Mouse (Mus musculus): Measurements from ENCODE around the gene Olfr1204. TPM values are rescaled to one million over a fixed set of nuclear protein-coding genes. Genes with fewer than 3 reads are reported as not detected.

Olfr1204 gene
- polyA plus RNA-seq (2016; fragmentation: Nextera tagmentation; extraction: Ambion mirVana) = not detected in 2 replicates

DNA sequence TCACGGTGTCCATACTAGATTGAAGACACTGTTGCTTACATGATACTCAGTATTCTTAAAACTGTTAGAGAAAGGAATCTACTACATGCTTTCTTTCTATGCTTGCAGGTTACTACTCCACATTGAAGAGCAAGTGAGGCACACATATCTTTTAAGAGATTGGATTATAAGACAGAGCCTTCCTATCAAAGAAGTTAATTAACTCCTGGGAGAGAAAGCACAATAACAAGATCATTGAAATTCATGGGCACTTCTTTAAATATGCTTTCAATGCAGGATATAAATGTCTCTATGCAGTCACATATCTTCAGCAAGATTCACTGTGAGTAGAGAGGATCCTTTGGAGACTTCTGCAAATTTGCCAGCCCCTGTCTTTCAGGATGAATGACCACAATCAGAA lies at the start of gene Olfr1204:
Gene Olfr1204 (plus strand): TSS at position 301 of the 400 bp plus-strand sequence.
- Histone ChIP-seq H3K9me3 (replicated peaks) (no peaks in the 10 kb centered on the region), H3K27ac (replicated peaks) (no peak within 1 kb of the TSS), H3K27me3 (ENCODE audit: low read depth, poor library complexity, severe bottlenecking) (no peaks in the 10 kb centered on the region), H3K4me3 (no peak within 1 kb of the TSS), H3K4me1 (no peaks in the 10 kb centered on the region), H3K36me3 (no peaks in the 10 kb centered on the region)
- DNase-seq (ENCODE audit: low spot score) = no peak
- 94% methylated on average over 1 of the region's 1 CpGs for WGBS

DNA sequence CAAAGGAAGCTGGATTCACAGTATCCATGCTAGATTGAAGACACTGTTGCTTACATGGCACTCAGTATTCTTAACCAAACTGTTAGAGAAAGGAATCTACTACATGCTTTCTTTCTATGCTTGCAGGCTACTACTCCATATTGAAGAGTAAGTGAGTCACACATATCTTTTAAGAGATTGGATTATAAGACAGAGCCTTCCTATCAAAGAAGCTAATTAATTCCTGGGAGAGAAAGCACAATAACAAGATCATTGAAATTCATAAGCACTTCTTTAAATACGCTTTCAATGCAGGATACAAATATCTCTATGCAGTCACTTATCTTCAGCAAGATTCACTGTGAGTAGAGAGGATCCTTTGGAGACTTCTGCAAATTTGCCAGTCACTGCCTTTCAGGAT lies 34.9 kb upstream of the Olfr1204 start, which contains the start of gene Olfr1202:
Gene Olfr1202 (plus strand): TSS at position 301 of the 400 bp plus-strand sequence.
- 89% methylated on average over 1 of the region's 1 CpGs for WGBS
- Histone ChIP-seq H3K27ac (replicated peaks) (no peak within 1 kb of the TSS), H3K4me1 (no peaks in the 10 kb centered on the region), H3K36me3 (no peaks in the 10 kb centered on the region), H3K4me3 (no peak within 1 kb of the TSS), H3K27me3 (ENCODE audit: low read depth, poor library complexity, severe bottlenecking) (no peaks in the 10 kb centered on the region), H3K9me3 (replicated peaks) (no peaks in the 10 kb centered on the region)
- DNase-seq (ENCODE audit: low spot score) = no peak

DNA sequence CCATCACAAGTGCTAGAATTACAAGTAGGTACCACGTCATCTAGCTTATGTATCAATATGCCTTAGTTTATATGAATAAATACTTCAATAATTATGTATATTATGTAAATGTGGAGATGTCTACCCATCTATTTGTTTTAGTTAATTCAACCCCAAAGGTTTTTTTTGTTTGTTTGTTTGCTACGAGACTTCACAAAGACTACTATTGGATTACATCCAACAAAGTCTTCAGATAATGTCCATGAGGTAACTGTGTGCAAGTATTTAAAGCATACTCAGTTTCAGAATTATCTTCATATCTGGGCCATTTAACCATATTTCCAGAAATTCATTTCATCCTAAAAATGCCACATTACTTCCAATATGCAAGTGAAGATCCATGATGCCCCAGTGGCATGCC lies 19.7 kb upstream of the Olfr1204 start, which contains the start of gene Olfr1205:
Gene Olfr1205 (plus strand): TSS at position 301 of the 400 bp plus-strand sequence.
- H3K4me1 ChIP-seq = no peaks in the 10 kb centered on the region
- H3K9me3 ChIP-seq (replicated peaks) = no peaks in the 10 kb centered on the region
- no peak within 1 kb of the TSS for H3K4me3 ChIP-seq
- H3K27ac ChIP-seq (replicated peaks) = no peak within 1 kb of the TSS
- DNase-seq (ENCODE audit: low spot score) = no peak
- 93% methylated on average over 2 of the region's 2 CpGs for WGBS
- no peaks in the 10 kb centered on the region for H3K27me3 ChIP-seq (ENCODE audit: low read depth, poor library complexity, severe bottlenecking)
- H3K36me3 ChIP-seq = no peaks in the 10 kb centered on the region

DNA sequence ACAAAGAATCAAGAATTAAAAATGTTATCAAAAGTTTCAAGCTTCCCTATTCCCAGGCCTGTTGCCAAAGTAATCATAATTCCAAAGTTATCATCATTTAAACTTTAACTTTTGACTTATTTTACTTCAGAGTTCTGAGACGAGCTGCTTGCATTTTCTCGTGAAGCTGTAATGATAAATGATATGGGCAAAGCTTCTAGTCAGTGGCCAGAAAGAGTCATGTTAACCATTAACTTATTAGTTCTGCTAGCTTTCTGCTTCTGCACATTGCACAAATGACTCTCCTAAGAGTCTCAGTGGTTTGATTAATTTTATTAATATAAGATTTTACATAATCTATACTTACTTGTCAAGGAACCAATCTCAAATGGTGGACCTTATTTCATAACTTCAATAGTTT lies 10.6 kb upstream of the Olfr1204 start:
- no peak for DNase-seq (ENCODE audit: low spot score)
- WGBS = 96% methylated on average over 2 of the region's 2 CpGs

DNA sequence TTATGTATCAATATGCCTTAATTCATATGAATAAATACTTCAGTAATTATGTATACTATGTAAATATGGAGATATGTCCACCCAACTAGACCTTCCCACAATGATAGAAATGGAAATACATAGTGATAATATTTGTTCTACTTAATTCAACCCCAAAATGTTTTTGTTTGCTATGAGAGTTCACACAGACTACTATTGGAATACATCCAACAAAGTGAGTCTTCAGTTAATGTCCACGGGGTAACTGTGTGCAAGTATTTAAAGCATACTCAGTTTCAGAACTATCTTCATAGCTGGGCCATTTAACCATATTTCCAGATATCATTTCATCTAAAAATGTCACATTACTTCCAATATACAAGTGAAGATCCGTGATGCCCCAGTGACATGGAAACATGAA lies 13.8 kb downstream of the Olfr1204 start, which contains the start of gene Olfr1206:
Gene Olfr1206 (plus strand): TSS at position 301 of the 400 bp plus-strand sequence.
- H3K27me3 ChIP-seq (ENCODE audit: low read depth, poor library complexity, severe bottlenecking) = no peaks in the 10 kb centered on the region
- no peaks in the 10 kb centered on the region for H3K9me3 ChIP-seq (replicated peaks)
- H3K36me3 ChIP-seq = no peaks in the 10 kb centered on the region
- H3K4me1 ChIP-seq = no peaks in the 10 kb centered on the region
- H3K27ac ChIP-seq (replicated peaks) = no peak within 1 kb of the TSS
- WGBS = 91% methylated on average over 2 of the region's 2 CpGs
- H3K4me3 ChIP-seq = no peak within 1 kb of the TSS
- DNase-seq (ENCODE audit: low spot score) = no peak

More for the DNA sequence above, 10.6 kb upstream of the Olfr1204 start:
- H3K9me3 ChIP-seq (replicated peaks) = no peaks in the 10 kb centered on the region
- H3K36me3 ChIP-seq = no peaks in the 10 kb centered on the region
- no peaks in the 10 kb centered on the region for H3K27me3 ChIP-seq (ENCODE audit: low read depth, poor library complexity, severe bottlenecking)
- no peak overlapping the region for H3K4me3 ChIP-seq
- H3K4me1 ChIP-seq = no peaks in the 10 kb centered on the region
- no peak overlapping the region for H3K27ac ChIP-seq (replicated peaks)

DNA sequence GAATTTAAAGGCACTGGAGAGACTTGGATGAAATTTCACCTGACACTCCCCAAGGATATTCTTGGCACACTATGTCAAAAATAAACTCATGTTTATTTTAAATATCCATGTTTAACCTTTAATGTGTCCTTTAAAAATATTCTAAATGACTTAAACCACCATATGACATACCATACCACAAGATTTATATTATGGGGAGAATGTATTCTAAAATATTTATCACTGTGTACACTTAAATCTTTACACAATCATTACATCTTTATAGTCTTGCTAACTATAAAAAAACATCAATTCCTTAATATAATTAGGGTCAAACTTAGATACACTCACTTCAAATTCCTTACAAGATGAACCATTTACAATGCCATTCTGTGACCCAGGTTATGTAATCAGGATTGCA lies 53.1 kb downstream of the Olfr1204 start, which contains the start of gene Olfr1208:
Gene Olfr1208 (minus strand): TSS at position 101 of the 400 bp plus-strand sequence.
- H3K27me3 ChIP-seq (ENCODE audit: low read depth, poor library complexity, severe bottlenecking) = no peaks in the 10 kb centered on the region
- no peaks in the 10 kb centered on the region for H3K36me3 ChIP-seq

More for the DNA sequence above, 53.1 kb downstream of the Olfr1204 start, which contains the start of gene Olfr1208:
- Histone ChIP-seq H3K27ac (replicated peaks) (no peak within 1 kb of the TSS), H3K4me1 (no peaks in the 10 kb centered on the region), H3K4me3 (no peak within 1 kb of the TSS), H3K9me3 (replicated peaks) (no peaks in the 10 kb centered on the region)
- no peak for DNase-seq (ENCODE audit: low spot score)

Other genes starting within 250 kb of the Olfr1204 start
- gene Olfr1191-ps1, start 208.8 kb upstream of the Olfr1204 start, polyA plus RNA-seq (2016; fragmentation: Nextera tagmentation; extraction: Ambion mirVana) = not detected in 2 replicates
- gene Olfr1192-ps1, start 200.8 kb upstream of the Olfr1204 start, polyA plus RNA-seq (2016; fragmentation: Nextera tagmentation; extraction: Ambion mirVana) = not detected in 2 replicates
- not detected in 2 replicates for gene Olfr1193, start 173.7 kb upstream of the Olfr1204 start, polyA plus RNA-seq (2016; fragmentation: Nextera tagmentation; extraction: Ambion mirVana)
- not detected in 2 replicates for gene Olfr1195, start 160.1 kb upstream of the Olfr1204 start, polyA plus RNA-seq (2016; fragmentation: Nextera tagmentation; extraction: Ambion mirVana)
- not detected in 2 replicates for gene Olfr1196, start 144.7 kb upstream of the Olfr1204 start, polyA plus RNA-seq (2016; fragmentation: Nextera tagmentation; extraction: Ambion mirVana)
- not detected in 2 replicates for gene Olfr1197, start 116.9 kb upstream of the Olfr1204 start, polyA plus RNA-seq (2016; fragmentation: Nextera tagmentation; extraction: Ambion mirVana)
- not detected in 2 replicates for gene Olfr1198, start 97.9 kb upstream of the Olfr1204 start, polyA plus RNA-seq (2016; fragmentation: Nextera tagmentation; extraction: Ambion mirVana)
- not detected in 2 replicates for gene Olfr1199, start 88.8 kb upstream of the Olfr1204 start, polyA plus RNA-seq (2016; fragmentation: Nextera tagmentation; extraction: Ambion mirVana)
- not detected in 2 replicates for gene Olfr1200, start 78.8 kb upstream of the Olfr1204 start, polyA plus RNA-seq (2016; fragmentation: Nextera tagmentation; extraction: Ambion mirVana)
- not detected in 2 replicates for gene Olfr1201, start 56.3 kb upstream of the Olfr1204 start, polyA plus RNA-seq (2016; fragmentation: Nextera tagmentation; extraction: Ambion mirVana)
- not detected in 2 replicates for gene Olfr1202, start 34.8 kb upstream of the Olfr1204 start, polyA plus RNA-seq (2016; fragmentation: Nextera tagmentation; extraction: Ambion mirVana)
- not detected in 2 replicates for gene Olfr1205, start 19.6 kb upstream of the Olfr1204 start, polyA plus RNA-seq (2016; fragmentation: Nextera tagmentation; extraction: Ambion mirVana)
- gene Olfr1206, start 13.9 kb downstream of the Olfr1204 start, polyA plus RNA-seq (2016; fragmentation: Nextera tagmentation; extraction: Ambion mirVana) = not detected in 2 replicates
- not detected in 2 replicates for gene Olfr1208, start 53.0 kb downstream of the Olfr1204 start, polyA plus RNA-seq (2016; fragmentation: Nextera tagmentation; extraction: Ambion mirVana)
- gene Olfr1209, start 65.9 kb downstream of the Olfr1204 start, polyA plus RNA-seq (2016; fragmentation: Nextera tagmentation; extraction: Ambion mirVana) = not detected in 2 replicates
- not detected in 2 replicates for gene Olfr1211, start 88.8 kb downstream of the Olfr1204 start, polyA plus RNA-seq (2016; fragmentation: Nextera tagmentation; extraction: Ambion mirVana)
- gene Olfr1212, start 104.7 kb downstream of the Olfr1204 start, polyA plus RNA-seq (2016; fragmentation: Nextera tagmentation; extraction: Ambion mirVana) = not detected in 2 replicates
- gene Gm13762, start 131.0 kb downstream of the Olfr1204 start, polyA plus RNA-seq (2016; fragmentation: Nextera tagmentation; extraction: Ambion mirVana) = not detected in 2 replicates
- not detected in 2 replicates for gene Olfr1214, start 143.4 kb downstream of the Olfr1204 start, polyA plus RNA-seq (2016; fragmentation: Nextera tagmentation; extraction: Ambion mirVana)
- gene Olfr1215, start 157.7 kb downstream of the Olfr1204 start, polyA plus RNA-seq (2016; fragmentation: Nextera tagmentation; extraction: Ambion mirVana) = not detected in 2 replicates
- gene Olfr1216, start 169.0 kb downstream of the Olfr1204 start, polyA plus RNA-seq (2016; fragmentation: Nextera tagmentation; extraction: Ambion mirVana) = not detected in 2 replicates
- gene Olfr1217, start 182.8 kb downstream of the Olfr1204 start, polyA plus RNA-seq (2016; fragmentation: Nextera tagmentation; extraction: Ambion mirVana) = not detected in 2 replicates
- gene Olfr1218, start 211.9 kb downstream of the Olfr1204 start, polyA plus RNA-seq (2016; fragmentation: Nextera tagmentation; extraction: Ambion mirVana) = not detected in 2 replicates
- gene Olfr1219, start 234.2 kb downstream of the Olfr1204 start, polyA plus RNA-seq (2016; fragmentation: Nextera tagmentation; extraction: Ambion mirVana) = not detected in 2 replicates